Mouse (Mus musculus): ENCODE data around the gene Tssc4. TPM values are rescaled to one million over a fixed set of nuclear protein-coding genes. Genes with fewer than 3 reads are reported as not detected.
A peak's percentile ranks its signal among the peaks of the same experiment; 100 is the strongest.

Gene Tssc4
- polyA plus RNA-seq, 1 experiment from 2014 or later: 100 TPM

DNA sequence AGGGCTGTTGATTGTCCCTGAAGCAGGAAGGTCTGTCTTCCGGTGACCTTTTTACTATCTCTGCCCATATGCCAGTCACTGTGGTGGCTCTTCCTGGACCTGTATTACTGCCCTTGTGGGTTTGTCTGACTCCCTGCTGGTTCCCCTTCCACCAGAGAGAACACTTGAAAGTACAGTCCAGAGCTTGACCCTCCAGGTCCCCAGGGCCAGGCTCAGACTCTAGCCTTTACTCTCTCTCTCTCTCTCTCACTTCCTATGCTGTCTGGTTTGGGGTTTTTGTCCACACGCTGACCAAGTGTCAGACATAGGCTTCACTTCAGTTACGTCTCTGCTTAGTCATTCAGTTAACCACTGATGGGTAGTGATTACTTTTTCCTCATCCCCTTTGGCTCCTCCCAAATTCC is 26.1 kb upstream of the Tssc4 start:
- ATAC-seq (ENCODE audit: low read depth): no peak
- H3K9ac ChIP-seq (ENCODE audit: low read length): no peak overlapping the region
- peaks cover 18% of the 10 kb centered on the region for H3K4me1 ChIP-seq (replicated peaks; ENCODE audit: control insufficient read depth, insufficient read depth, low read length)
- H3K4me3 ChIP-seq (ENCODE audit: low read length): no peak overlapping the region
- H3K27me3 ChIP-seq (ENCODE audit: control insufficient read depth, insufficient read depth, low read depth, low read length): no peaks in the 10 kb centered on the region
- WGBS: 74% methylated on average over 3 of the region's 3 CpGs
- H3K9me3 ChIP-seq (ENCODE audit: control insufficient read depth, low read length): no peaks in the 10 kb centered on the region
- peak overlapping the region; percentile 64 for H3K27ac ChIP-seq (ENCODE audit: low read length)
- H3K36me3 ChIP-seq (ENCODE audit: control insufficient read depth, insufficient read depth, low read length): no peaks in the 10 kb centered on the region
- H3K4me2 ChIP-seq (ENCODE audit: low read depth, low read length): no peak overlapping the region

DNA sequence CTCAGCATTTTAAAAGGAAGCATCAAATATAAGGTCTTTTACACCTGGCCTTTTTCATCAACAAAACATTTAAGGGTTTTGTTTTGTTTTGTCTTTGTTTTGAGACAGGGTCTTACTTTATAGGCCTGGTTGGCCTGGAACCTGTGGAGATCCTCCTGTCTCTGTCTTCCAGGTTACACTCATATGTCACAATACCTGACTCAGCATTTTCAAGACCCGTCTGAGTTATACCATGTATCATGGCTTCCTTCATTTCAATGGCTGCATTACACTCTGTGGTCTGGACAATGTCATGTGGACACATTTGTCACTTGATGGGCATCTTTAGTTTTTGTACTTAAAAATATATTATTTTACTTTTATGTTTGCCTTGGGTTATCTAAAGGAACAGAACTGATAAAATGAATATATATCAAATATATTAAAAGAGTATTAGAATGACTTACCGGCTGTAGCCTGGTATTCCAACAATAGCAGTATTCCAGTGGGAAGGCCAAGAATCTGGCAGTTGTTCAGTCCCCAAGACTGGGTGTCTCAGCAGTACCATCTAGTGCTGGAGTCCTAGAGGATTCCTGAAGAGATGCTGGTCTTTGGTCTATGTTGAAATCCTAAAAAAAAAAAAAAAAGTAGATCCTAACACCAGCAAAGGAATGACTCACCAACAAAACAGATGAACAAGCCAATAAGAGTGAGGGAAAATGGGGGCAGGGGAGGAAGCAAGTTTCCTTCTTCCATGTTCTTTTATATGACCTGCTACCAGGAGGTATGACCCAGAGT is 24.8 kb upstream of the Tssc4 start:
- Histone ChIP-seq H3K27ac (ENCODE audit: low read length) (no peak overlapping the region), H3K36me3 (ENCODE audit: control insufficient read depth, insufficient read depth, low read length) (no peaks in the 10 kb centered on the region), H3K9me3 (ENCODE audit: control insufficient read depth, low read length) (no peaks in the 10 kb centered on the region), H3K4me3 (ENCODE audit: low read length) (no peak overlapping the region), H3K9ac (ENCODE audit: low read length) (no peak overlapping the region), H3K27me3 (ENCODE audit: control insufficient read depth, insufficient read depth, low read depth, low read length) (no peaks in the 10 kb centered on the region), H3K4me1 (replicated peaks; ENCODE audit: control insufficient read depth, insufficient read depth, low read length) (peaks cover 18% of the 10 kb centered on the region), H3K4me2 (ENCODE audit: low read depth, low read length) (no peak overlapping the region)
- no peak for ATAC-seq (ENCODE audit: low read depth)
- 81% methylated on average over 2 of the region's 2 CpGs for WGBS

DNA sequence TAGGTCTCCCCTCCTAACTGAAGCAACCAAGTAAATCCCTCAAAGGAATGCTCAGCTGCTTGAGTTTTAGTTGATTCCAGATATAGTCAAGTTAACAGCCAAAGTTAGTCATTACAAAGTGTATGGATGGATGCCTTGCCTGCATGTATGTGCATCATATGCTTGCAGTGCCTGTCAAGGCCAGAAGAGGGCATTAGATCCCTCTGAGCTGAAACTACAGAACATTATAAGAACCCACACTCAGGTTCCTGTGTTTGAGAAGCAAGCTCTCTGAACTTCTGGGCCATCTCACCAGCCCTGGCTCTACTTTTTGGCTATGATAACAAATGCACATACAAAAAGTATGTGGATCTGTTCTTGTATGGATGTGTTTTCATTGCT is 24.2 kb upstream of the Tssc4 start:
- H3K27me3 ChIP-seq (ENCODE audit: control insufficient read depth, insufficient read depth, low read depth, low read length): no peaks in the 10 kb centered on the region
- H3K9me3 ChIP-seq (ENCODE audit: control insufficient read depth, low read length): no peaks in the 10 kb centered on the region
- H3K4me1 ChIP-seq (replicated peaks; ENCODE audit: control insufficient read depth, insufficient read depth, low read length): peaks cover 18% of the 10 kb centered on the region
- H3K4me2 ChIP-seq (ENCODE audit: low read depth, low read length): no peak overlapping the region
- H3K9ac ChIP-seq (ENCODE audit: low read length): no peak overlapping the region
- H3K4me3 ChIP-seq (ENCODE audit: low read length): no peak overlapping the region
- no peak for ATAC-seq (ENCODE audit: low read depth)
- no peaks in the 10 kb centered on the region for H3K36me3 ChIP-seq (ENCODE audit: control insufficient read depth, insufficient read depth, low read length)
- no peak overlapping the region for H3K27ac ChIP-seq (ENCODE audit: low read length)

DNA sequence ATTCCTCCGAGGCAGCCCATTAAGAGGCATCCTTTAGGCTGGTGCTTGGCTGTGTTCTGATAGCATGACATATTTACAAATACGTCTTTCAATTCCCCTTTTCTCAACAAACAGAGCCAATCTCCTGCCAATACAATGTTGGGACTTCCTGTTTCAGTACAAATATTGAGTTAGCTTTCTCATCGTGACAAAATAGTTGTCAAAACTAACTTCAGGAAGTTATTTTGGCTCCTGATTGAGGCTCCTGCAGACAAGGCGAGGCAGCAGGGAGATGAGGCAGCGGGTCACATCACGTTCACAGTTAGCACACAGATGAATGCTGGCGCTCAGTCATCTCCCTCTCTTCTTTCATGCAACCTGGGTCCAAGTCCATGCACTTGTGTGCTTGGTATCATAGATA is 22.7 kb upstream of the Tssc4 start:
- Histone ChIP-seq H3K4me1 (replicated peaks; ENCODE audit: control insufficient read depth, insufficient read depth, low read length) (peaks cover 14% of the 10 kb centered on the region), H3K9me3 (ENCODE audit: control insufficient read depth, low read length) (no peaks in the 10 kb centered on the region), H3K27ac (ENCODE audit: low read length) (no peak overlapping the region), H3K4me2 (ENCODE audit: low read depth, low read length) (no peak overlapping the region), H3K9ac (ENCODE audit: low read length) (no peak overlapping the region), H3K27me3 (ENCODE audit: control insufficient read depth, insufficient read depth, low read depth, low read length) (no peaks in the 10 kb centered on the region), H3K36me3 (ENCODE audit: control insufficient read depth, insufficient read depth, low read length) (no peaks in the 10 kb centered on the region), H3K4me3 (ENCODE audit: low read length) (no peak overlapping the region)
- 44% methylated on average over 7 of the region's 7 CpGs for WGBS
- no peak for ATAC-seq (ENCODE audit: low read depth)

DNA sequence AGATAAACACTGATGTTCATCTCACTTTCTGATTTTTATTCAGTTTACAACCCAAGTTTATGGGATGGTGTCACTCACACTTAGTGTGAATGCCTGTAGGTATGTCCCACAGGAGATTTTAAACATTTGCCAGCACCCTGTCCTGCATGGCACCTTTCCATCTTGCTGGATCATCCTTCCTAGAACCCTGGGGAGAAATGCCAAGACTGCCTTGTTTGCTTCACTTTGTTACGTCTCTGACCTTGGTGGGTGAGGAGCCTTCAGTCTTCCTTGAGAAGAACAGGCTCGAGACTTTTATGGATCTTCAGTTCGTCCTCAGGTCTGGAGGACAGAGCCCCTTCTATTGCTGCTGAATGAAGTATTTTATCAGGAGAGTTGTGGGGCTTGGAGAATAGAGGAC is 19.7 kb upstream of the Tssc4 start:
- Histone ChIP-seq H3K9ac (ENCODE audit: low read length) (no peak overlapping the region), H3K9me3 (ENCODE audit: control insufficient read depth, low read length) (no peaks in the 10 kb centered on the region), H3K4me3 (ENCODE audit: low read length) (no peak overlapping the region), H3K36me3 (ENCODE audit: control insufficient read depth, insufficient read depth, low read length) (no peaks in the 10 kb centered on the region), H3K4me2 (ENCODE audit: low read depth, low read length) (no peak overlapping the region), H3K27ac (ENCODE audit: low read length) (no peak overlapping the region), H3K4me1 (replicated peaks; ENCODE audit: control insufficient read depth, insufficient read depth, low read length) (peaks cover 6% of the 10 kb centered on the region), H3K27me3 (ENCODE audit: control insufficient read depth, insufficient read depth, low read depth, low read length) (no peaks in the 10 kb centered on the region)
- WGBS: 73% methylated on average over 3 of the region's 3 CpGs
- ATAC-seq (ENCODE audit: low read depth): no peak

DNA sequence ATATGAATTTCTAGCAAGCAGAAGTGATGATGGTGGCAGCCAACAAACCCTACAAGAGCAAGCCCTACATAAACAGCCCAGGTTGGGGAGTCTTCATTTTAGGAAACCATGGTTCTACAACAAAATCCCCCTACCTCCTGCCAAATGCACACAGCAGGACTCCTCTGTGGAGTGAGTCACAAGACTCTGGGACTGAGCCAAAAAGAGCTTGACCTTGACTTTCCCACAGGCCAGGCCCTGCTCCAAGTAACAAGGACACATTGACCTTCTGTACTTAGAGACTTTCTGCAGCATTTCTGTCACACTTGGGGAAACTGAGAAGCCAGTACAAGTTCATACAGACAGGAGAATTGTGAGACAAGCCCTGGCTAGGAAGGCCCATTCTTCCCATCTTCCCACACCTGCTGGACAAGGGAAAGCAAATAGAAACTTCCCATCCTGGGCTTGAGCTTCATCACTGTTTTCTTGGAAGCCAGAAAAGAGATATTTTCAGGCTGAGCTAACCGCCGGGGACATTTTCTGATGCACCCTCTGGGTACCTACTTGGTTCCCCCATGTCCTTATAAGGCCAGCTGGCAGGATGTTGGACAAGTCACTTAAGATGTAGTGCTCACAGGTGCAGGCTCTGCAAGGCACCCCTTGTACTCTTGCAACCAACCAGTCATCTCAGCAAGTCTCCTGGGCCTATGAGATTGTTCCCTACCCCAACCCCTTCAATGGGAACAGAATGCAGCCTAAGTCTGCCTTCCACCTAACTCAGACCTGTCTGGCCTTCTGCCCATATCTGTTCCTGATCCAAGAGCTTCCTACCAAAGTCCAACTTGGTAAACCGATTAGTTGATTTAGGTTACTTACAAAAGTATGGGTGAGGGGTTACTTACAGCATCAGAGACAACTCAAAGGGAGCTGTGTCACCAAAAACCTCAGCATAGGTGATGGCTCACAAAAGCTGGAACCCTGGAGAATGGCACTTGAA is 18.9 kb upstream of the Tssc4 start:
- 86% methylated on average over 3 of the region's 3 CpGs for WGBS
- no peak overlapping the region for H3K9ac ChIP-seq (ENCODE audit: low read length)
- no peak overlapping the region for H3K4me2 ChIP-seq (ENCODE audit: low read depth, low read length)
- no peaks in the 10 kb centered on the region for H3K9me3 ChIP-seq (ENCODE audit: control insufficient read depth, low read length)
- no peak overlapping the region for H3K27ac ChIP-seq (ENCODE audit: low read length)
- peaks cover 14% of the 10 kb centered on the region for H3K4me1 ChIP-seq (replicated peaks; ENCODE audit: control insufficient read depth, insufficient read depth, low read length)
- H3K36me3 ChIP-seq (ENCODE audit: control insufficient read depth, insufficient read depth, low read length): no peaks in the 10 kb centered on the region
- H3K27me3 ChIP-seq (ENCODE audit: control insufficient read depth, insufficient read depth, low read depth, low read length): no peaks in the 10 kb centered on the region
- no peak for ATAC-seq (ENCODE audit: low read depth)
- no peak overlapping the region for H3K4me3 ChIP-seq (ENCODE audit: low read length)

DNA sequence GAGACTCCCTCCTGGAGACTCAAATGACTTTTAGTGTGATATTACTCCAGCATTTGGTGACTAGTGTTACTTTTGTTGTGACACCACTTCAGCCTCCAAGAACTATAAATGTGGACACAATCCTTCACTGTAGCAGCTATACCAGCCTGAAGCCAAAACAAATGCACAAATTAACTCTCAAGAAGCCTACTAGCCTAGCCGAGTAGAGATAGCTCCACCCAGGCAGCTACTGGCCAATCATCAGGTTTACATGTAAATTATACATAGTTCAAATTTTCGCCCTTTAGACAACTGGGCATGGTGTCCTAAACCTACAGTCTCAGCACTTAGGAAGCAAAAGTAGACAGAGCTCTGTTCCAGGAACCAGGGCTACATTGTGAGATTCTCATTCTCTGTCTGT is 17.7 kb upstream of the Tssc4 start:
- Histone ChIP-seq H3K27me3 (ENCODE audit: control insufficient read depth, insufficient read depth, low read depth, low read length) (no peaks in the 10 kb centered on the region), H3K4me1 (replicated peaks; ENCODE audit: control insufficient read depth, insufficient read depth, low read length) (peaks cover 26% of the 10 kb centered on the region), H3K27ac (ENCODE audit: low read length) (no peak overlapping the region), H3K4me2 (ENCODE audit: low read depth, low read length) (no peak overlapping the region), H3K9ac (ENCODE audit: low read length) (no peak overlapping the region), H3K4me3 (ENCODE audit: low read length) (no peak overlapping the region), H3K36me3 (ENCODE audit: control insufficient read depth, insufficient read depth, low read length) (0 out of 2 replicates have a peak, but pooled peaks cover 2% of the 10 kb centered on the region), H3K9me3 (ENCODE audit: control insufficient read depth, low read length) (no peaks in the 10 kb centered on the region)
- WGBS: 45% methylated on average over 2 of the region's 2 CpGs
- ATAC-seq (ENCODE audit: low read depth): no peak

DNA sequence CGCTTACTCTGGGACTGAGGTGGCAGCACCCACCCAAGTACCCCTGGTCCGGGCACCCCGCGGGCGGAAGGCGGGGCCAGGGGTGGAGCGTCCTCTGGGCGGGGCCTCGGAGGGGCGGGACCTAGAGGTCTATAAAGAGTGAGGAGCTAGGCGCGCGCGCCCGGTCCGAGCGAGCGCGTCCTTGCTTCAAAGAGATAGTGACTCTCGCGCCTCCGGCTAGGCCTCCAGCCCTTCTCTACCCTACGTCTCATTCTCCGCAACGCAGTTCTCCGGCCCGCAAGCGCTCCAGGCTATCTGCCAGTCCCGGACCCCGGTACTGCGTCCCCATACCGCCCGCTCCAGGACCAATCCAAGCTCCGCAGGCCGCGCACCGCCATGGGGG is 16.4 kb upstream of the Tssc4 start, which contains the start of gene Cd81:
Gene Cd81 (plus strand): TSS at position 114 of the 382 bp plus-strand sequence.
- Histone ChIP-seq H3K36me3 (ENCODE audit: control insufficient read depth, insufficient read depth, low read length) (0 out of 2 replicates have a peak, but pooled peaks cover 2% of the 10 kb centered on the region), H3K9me3 (ENCODE audit: control insufficient read depth, low read length) (no peaks in the 10 kb centered on the region), H3K4me3 (ENCODE audit: low read length) (peak within 1 kb of the TSS; percentile 94), H3K27me3 (ENCODE audit: control insufficient read depth, insufficient read depth, low read depth, low read length) (no peaks in the 10 kb centered on the region), H3K4me2 (ENCODE audit: low read depth, low read length) (peak within 1 kb of the TSS; percentile 81), H3K4me1 (replicated peaks; ENCODE audit: control insufficient read depth, insufficient read depth, low read length) (peaks cover 38% of the 10 kb centered on the region), H3K9ac (ENCODE audit: low read length) (peak within 1 kb of the TSS; percentile 90), H3K27ac (ENCODE audit: low read length) (peak within 1 kb of the TSS; percentile 92)
- ATAC-seq (ENCODE audit: low read depth): peak; percentile 90
- under 1% methylated on average over 37 of the region's 37 CpGs for WGBS

Measured in lung, embryonic 16.5 days (tissue).